Mouse (Mus musculus) CD4-positive, CD25-positive, alpha-beta regulatory T cell, adult 9 weeks (primary cell): ENCODE data around the gene Ihh. TPM values are rescaled to one million over a fixed set of nuclear protein-coding genes. Genes with fewer than 3 reads are reported as not detected.

Source experiments
- polyA plus RNA-seq: library from polyadenylated mRNA; unstranded; fragments of 100-300 nt; shearing (Covaris generic); gene quantifications from one replicate; pipeline ENCODE4 v1.2.1, GENCODE M21; 2017

The Ihh gene
- polyA plus RNA-seq: 0.11 TPM

GRCm38 (mm10) chr1:74951556-74952210 lies at the start of gene Ihh:
Gene Ihh (minus strand): TSS chr1:74951672.

GRCm38 (mm10) chr1:74935402-74935801 lies 16.1 kb downstream of the Ihh start, which contains the start of gene Cfap65:
Gene Cfap65 (minus strand): TSS chr1:74935599.

Other genes with a start within 250 kb of the Ihh start
- gene Cyp27a1, start 238.1 kb downstream of the Ihh start, polyA plus RNA-seq: not detected
- gene Prkag3, start 202.5 kb downstream of the Ihh start, polyA plus RNA-seq: not detected
- not detected for gene Wnt6, start 179.8 kb downstream of the Ihh start, polyA plus RNA-seq
- gene Wnt10a, start 160.2 kb downstream of the Ihh start, polyA plus RNA-seq: 0.29 TPM
- not detected for gene Cdk5r2, start 96.7 kb downstream of the Ihh start, polyA plus RNA-seq
- gene Fev, start 66.3 kb downstream of the Ihh start, polyA plus RNA-seq: not detected
- gene Cryba2, start 58.5 kb downstream of the Ihh start, polyA plus RNA-seq: not detected
- not detected for gene Cfap65, start 16.1 kb downstream of the Ihh start, polyA plus RNA-seq
- gene Nhej1, start 173.5 kb upstream of the Ihh start, polyA plus RNA-seq: 9.8 TPM
- 0.42 TPM for gene Slc23a3, start 182.2 kb upstream of the Ihh start, polyA plus RNA-seq
- gene Cnppd1, start 191.0 kb upstream of the Ihh start, polyA plus RNA-seq: 200 TPM
- 14.4 TPM for gene Retreg2, start 191.1 kb upstream of the Ihh start, polyA plus RNA-seq
- gene Zfand2b, start 217.0 kb upstream of the Ihh start, polyA plus RNA-seq: 79.1 TPM
- 8.7 TPM for gene Abcb6, start 228.7 kb upstream of the Ihh start, polyA plus RNA-seq
- 49.9 TPM for gene Ankzf1, start 240.5 kb upstream of the Ihh start, polyA plus RNA-seq
- 28.0 TPM for gene Atg9a, start 240.5 kb upstream of the Ihh start, polyA plus RNA-seq